Mouse (Mus musculus) cerebellum, adult 18-20 months (tissue): ENCODE measurements around the gene Slc29a2.

Source experiments
- DNase-seq, 2 experiments: peaks; one replicate each; pipeline ENCODE4 v3.0.0; 2021

The Slc29a2 gene

GRCm38 (mm10) chr19:5036577-5036976, 12.9 kb downstream of the Slc29a2 start:
- no peak for DNase-seq

DNA sequence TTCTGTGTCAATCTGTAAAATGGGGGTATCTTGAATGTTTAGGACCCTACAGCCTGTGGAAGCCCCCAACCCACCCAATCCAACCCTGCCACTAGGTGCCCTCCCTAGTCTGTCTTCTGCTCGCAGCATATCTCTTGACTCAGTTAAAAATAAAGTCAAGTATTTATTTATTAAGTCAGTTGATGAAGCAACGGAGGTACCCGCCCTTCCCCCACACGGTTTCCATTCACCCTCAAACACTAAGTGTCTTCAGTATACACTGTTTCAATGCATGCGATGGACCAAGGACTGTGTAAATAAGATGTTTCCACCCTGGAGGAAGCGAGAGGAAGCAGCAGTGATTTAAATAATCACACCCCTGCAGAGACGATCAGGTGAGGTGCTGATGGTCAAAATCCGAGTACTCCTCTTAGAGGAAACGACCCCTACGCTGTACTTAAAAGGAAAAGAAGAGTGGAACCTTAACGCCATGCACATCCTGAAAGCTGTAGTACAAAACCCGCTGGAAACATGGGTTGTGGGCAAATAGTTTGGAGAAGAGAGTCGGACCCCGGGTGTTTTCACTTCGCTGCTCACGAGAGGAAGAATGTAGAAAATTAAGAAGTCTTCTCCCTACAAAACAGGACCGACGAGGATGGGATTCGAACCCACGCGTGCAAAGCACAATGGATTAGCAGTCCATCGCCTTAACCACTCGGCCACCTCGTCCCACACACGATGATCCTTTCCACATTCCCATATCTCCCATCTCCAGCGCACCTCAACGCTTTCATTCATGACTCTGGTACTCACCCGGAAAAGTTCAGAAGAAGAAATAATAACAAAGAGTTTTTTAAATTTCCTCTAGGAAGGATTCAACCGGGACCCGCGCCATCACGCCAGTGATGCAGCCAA, 14.3 kb downstream of the Slc29a2 start:
- DNase-seq: peak; percentile 91 to 95

GRCm38 (mm10) chr19:5038709-5039156, 15.1 kb downstream of the Slc29a2 start, which contains the start of the genes B4gat1 and AC124502.3:
Gene B4gat1, plus strand, starts transcription at chr19:5038826.
Gene AC124502.3, plus strand, starts transcription at chr19:5038891.
- DNase-seq: peak; percentile 93 to 95

DNA sequence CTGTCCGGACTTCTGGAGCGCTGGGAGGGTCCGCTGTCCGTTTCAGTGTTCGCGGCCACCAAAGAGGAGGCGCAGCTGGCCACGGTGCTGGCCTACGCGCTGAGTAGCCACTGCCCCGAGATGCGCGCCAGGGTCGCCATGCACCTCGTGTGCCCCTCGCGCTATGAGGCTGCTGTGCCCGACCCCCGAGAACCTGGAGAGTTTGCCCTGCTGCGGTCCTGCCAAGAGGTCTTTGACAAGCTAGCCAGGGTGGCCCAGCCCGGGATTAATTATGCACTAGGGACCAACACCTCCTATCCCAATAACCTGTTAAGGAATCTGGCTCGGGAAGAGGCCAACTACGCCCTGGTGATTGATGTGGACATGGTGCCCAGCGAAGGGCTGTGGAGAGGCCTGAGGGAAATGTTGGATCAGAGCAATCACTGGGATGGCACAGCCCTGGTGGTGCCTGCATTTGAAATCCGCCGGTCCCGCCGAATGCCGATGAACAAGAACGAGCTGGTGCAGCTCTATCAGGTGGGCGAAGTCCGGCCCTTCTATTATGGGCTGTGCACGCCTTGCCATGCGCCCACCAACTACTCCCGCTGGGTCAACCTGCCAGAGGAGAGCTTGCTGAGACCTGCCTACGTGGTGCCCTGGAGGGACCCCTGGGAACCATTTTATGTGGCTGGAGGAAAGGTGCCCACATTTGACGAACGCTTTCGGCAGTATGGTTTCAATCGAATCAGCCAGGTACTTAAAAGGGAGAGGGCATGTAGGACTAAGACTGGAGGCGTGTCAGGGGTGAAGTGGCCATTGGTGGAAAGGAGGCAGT, 15.8 kb downstream of the Slc29a2 start:
- DNase-seq: peak in 1 of 2 experiments; percentile 39

- peak; percentile 89 to 90 for DNase-seq
These were observed 17.3 kb downstream of the Slc29a2 start, which contains the start of gene Brms1 for GRCm38 (mm10) chr19:5040862-5041523. Gene Brms1, plus strand, starts transcription at chr19:5041354.

GRCm38 (mm10) chr19:5041588-5041987, 17.9 kb downstream of the Slc29a2 start:
- no peak for DNase-seq

DNA sequence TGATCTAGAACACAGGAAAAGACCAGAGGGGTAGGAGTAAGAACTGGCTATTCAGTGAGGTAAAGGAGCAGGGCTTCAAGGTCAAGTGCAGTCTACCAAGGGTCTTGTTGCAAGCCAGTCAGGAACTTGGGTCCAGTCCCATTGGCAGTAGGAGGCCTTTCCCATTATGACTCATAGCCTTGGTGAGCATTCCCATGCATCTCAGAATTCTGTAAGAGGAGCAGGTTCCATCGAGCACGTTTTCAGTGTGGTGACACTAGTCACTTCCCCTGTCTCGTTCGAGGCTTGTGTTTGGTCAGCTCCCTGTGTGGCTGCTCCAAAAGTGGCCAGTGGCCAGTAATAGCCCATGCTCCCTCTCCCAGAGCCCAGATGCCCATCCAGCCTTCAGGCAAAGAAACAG, 21.9 kb downstream of the Slc29a2 start:
- DNase-seq: no peak

- no peak for DNase-seq
These were observed 24.7 kb downstream of the Slc29a2 start for GRCm38 (mm10) chr19:5048138-5049056.

DNA sequence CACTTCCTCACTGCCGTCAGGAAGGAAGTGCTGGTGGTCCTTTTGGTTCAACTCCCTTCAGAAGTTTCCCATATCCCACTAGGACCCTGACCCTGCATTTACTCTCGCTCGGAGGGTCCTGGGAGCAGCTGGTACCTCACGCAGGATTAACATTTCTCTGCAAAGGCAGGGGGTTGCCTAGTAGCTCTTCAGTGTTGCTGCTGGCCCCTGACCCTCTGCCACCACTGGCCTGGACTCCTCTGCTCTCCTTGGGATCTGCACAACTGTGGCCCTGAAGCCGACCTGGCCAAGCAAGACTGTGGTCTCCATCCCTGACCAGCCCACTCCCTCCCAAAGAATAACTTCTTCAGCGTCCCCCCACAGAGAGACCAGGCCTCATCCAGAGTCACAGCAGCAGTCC, 25.7 kb downstream of the Slc29a2 start:
- DNase-seq: no peak

GRCm38 (mm10) chr19:5050047-5050905, 26.6 kb downstream of the Slc29a2 start, which contains the start of gene Rin1:
Gene Rin1, plus strand, starts transcription at chr19:5050481.
- peak; percentile 44 to 55 for DNase-seq

DNA sequence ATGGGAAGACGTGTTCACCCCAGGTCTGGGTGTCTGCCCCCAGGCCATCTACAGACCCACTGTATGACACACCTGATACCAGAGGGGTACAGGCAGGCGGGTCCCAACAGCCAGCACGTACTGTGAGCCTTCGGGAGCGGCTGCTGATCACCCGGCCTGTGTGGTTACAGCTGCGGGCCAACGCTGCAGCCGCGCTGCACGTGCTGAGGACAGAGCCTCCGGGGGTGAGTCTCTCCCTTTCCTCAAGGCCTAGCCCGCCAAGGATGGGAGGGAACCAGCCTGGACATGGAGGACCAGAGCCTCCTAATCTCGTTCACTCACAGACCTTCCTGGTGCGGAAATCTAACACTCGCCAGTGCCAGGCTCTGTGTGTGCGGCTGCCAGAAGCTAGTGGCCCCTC, 27.4 kb downstream of the Slc29a2 start:
- peak in 1 of 2 experiments; percentile 43 for DNase-seq

DNA sequence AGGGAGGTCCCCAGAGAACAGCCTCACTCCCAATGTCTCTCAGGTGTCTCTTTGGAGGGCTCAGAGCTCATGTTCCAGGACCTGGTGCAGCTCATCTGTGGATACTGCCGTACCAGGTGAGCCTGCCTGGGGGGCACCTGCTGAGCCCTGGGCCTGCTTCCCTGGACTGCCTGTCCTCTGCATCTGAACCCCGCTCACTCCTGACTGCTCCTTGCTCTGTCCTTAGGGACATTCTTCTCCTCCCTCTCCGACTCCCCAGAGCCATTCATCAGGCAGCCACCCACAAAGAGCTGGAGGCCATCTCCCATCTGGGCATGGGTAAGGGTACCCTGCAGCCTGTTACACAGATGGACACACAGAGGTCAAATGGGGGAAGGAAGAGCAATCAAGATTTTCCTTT, 27.9 kb downstream of the Slc29a2 start:
- DNase-seq: peak in 1 of 2 experiments; percentile 38

GRCm38 (mm10) chr19:5052166-5052822, 28.6 kb downstream of the Slc29a2 start:
- peak; percentile 58 to 64 for DNase-seq

DNA sequence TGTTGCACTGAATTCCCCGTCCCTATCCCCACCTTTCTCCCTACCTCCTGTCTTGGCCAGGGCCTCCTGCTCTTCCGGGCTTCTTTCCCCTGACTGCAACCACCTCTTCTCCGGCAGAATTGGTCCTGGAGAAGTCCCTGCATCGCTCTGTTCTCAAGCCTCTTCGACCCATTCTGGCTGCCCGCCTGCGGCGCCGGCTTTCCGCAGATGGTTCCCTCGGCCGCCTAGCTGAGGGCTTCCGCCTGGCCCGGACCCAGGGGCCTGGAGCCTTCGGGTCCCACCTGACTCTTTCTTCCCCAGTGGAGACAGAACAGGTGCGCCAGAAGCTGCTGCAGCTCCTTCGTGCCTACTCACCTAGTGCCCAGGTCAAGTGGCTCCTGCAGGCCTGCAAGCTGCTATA, 29.2 kb downstream of the Slc29a2 start:
- peak; percentile 71 to 79 for DNase-seq

DNA sequence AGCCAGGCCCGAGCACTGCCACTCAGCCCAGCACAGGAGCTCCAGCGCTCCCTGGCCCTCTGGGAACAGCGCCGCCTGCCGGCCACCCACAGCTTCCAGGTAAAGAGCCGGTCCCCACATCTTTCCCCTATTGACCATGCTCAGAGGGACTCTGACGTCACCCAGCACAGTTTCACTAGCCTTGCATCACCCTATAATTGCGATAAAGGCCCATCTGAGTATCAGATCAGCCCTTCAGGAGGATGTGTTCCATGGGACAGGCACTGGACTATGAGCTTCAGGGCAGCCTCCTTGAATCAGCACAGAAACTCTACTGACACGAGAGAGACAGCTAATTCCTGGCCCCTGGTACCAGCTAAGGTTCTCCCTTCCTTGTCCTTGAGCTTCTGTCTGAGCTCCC, 30.2 kb downstream of the Slc29a2 start:
- DNase-seq: peak; percentile 74 to 80

GRCm38 (mm10) chr19:5056251-5056650, 32.6 kb downstream of the Slc29a2 start:
- DNase-seq: peak in 1 of 2 experiments; percentile 45

- DNase-seq: no peak
These were observed 34.5 kb downstream of the Slc29a2 start for GRCm38 (mm10) chr19:5057876-5058775.

- DNase-seq: no peak
These were observed 35.4 kb downstream of the Slc29a2 start for GRCm38 (mm10) chr19:5058801-5059771.
